Mouse (Mus musculus): ENCODE measurements at regions not wholly inside any gene's neighbourhood (a gene's known extent, or its start where the extent isn't known, plus 50 kb on each side); places are given as distances from the start of the nearest gene placed in this dataset.

GRCm38 (mm10) chr5:45025383-45025782, 225.9 kb upstream of the Ldb2 start:
- no peak for DNase-seq (ENCODE audit: low spot score)

- no peak for DNase-seq (ENCODE audit: low spot score)
Observed at GRCm38 (mm10) chr5:45007930-45008329, 208.4 kb upstream of the Ldb2 start.

- no peak for DNase-seq (ENCODE audit: low spot score)
Observed at GRCm38 (mm10) chr5:45000996-45001395, 201.5 kb upstream of the Ldb2 start.

- DNase-seq (ENCODE audit: low spot score) = no peak
Observed at GRCm38 (mm10) chr5:44999032-44999431, 199.6 kb upstream of the Ldb2 start.

- peak; percentile 71 for DNase-seq (ENCODE audit: low spot score)
Observed at GRCm38 (mm10) chr5:44975456-44976195, 176.1 kb upstream of the Ldb2 start.

- peak; percentile 22 for DNase-seq (ENCODE audit: low spot score)
Observed at GRCm38 (mm10) chr5:44943023-44943921, 143.8 kb upstream of the Ldb2 start.

- peak; percentile 14 for DNase-seq (ENCODE audit: low spot score)
Observed at GRCm38 (mm10) chr5:44942575-44942974, 143.1 kb upstream of the Ldb2 start.

GRCm38 (mm10) chr5:44925476-44925875, 126.0 kb upstream of the Ldb2 start:
- DNase-seq (ENCODE audit: low spot score) = no peak

- DNase-seq (ENCODE audit: low spot score) = no peak
Observed at GRCm38 (mm10) chr5:44922129-44922775, 122.8 kb upstream of the Ldb2 start.

- no peak for DNase-seq (ENCODE audit: low spot score)
Observed at GRCm38 (mm10) chr5:44917816-44918213, 118.3 kb upstream of the Ldb2 start.

- DNase-seq (ENCODE audit: low spot score) = no peak
Observed at GRCm38 (mm10) chr5:44917173-44917815, 117.8 kb upstream of the Ldb2 start.

GRCm38 (mm10) chr5:44902541-44902940, 103.1 kb upstream of the Ldb2 start:
- DNase-seq (ENCODE audit: low spot score) = no peak

- DNase-seq (ENCODE audit: low spot score) = no peak
Observed at GRCm38 (mm10) chr5:44886566-44887070, 87.1 kb upstream of the Ldb2 start.

- DNase-seq (ENCODE audit: low spot score) = peak; percentile 96
Observed at GRCm38 (mm10) chr5:44876946-44877345, 77.5 kb upstream of the Ldb2 start.

- DNase-seq (ENCODE audit: low spot score) = no peak
Observed at GRCm38 (mm10) chr5:44872243-44872642, 72.8 kb upstream of the Ldb2 start.

- no peak for DNase-seq (ENCODE audit: low spot score)
Observed at GRCm38 (mm10) chr5:44863887-44864286, 64.4 kb upstream of the Ldb2 start.

- DNase-seq (ENCODE audit: low spot score) = no peak
Observed at GRCm38 (mm10) chr5:44863349-44863748, 63.9 kb upstream of the Ldb2 start.

GRCm38 (mm10) chr5:44854189-44854588, 54.7 kb upstream of the Ldb2 start:
- no peak for DNase-seq (ENCODE audit: low spot score)
